Mouse (Mus musculus): ENCODE measurements around the gene Astl. TPM values are rescaled to one million over a fixed set of nuclear protein-coding genes. Genes with fewer than 3 reads are reported as not detected.

Astl gene
- total RNA-seq, 1 experiment from 2014 or later, result not detected

- no peak for DNase-seq
Observed at GRCm38 (mm10) chr2:127324456-127324855, 14.0 kb upstream of the Astl start.

DNA sequence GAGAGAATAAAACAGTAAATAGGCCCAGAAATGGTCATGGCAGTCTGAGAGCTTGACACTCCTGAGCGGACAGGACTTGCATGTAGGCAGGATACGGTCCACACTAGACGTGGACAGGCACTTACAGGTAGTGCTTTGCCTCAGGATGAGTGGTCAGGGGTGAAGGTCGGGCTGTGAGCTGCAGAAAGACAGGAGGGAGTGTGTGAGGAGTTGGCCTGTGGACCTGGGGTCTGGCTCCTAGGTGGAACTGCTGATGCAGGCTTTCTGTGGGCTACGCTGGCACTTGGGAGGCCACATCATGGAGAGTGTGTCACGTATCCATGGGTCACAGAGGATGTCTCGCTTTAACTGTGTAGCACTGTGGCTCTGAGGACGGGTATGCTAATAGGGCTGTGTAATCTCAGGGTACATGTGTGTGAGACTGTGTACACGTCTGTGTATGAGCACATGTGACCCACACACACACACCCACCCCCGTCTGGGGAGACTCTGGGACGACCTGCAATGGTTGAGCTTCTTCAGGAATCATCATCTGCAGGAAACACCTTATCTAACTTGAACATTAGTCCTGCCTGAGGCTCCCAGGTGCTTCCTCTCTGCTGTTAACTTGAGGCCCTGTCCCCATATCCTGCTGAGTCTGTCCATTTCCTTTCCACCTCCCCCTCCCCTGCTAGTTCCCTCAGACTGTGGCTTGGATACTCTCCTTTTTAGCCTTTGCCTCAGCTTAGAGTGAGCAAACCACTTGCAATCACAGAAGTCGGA lies 10.2 kb upstream of the Astl start:
- no peak for DNase-seq

GRCm38 (mm10) chr2:127332807-127333570 lies 5.5 kb upstream of the Astl start:
- DNase-seq, result no peak

- no peak for DNase-seq
Observed at GRCm38 (mm10) chr2:127333945-127334603, 4.4 kb upstream of the Astl start.

DNA sequence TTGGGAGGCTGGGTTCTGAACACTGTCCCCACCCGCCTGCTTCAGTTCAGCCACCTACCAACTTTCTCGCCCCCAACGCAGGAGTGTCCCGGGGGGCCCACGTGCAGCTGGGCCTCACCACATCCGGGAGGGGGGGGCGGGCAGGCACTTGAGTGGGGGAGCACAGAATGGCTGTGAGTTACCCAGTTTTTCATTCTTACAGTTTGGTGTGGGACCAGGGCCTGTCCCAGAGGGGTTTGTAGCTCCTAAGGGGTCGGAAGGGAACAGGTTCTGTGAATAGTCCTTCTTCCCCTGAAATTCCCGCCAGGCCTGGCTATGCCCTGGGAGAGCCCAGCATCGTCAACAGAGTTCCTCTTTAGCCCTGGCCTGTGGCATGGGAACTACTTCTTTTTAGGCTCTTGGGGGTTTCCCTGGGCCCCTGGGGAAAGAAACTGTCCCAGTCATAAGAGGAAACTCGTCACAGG lies 3.3 kb upstream of the Astl start:
- peak; percentile 37 for DNase-seq

GRCm38 (mm10) chr2:127335767-127336496 lies 2.5 kb upstream of the Astl start, which contains the start of gene Dusp2:
Gene Dusp2 (plus strand): TSS chr2:127336159.
- peak; percentile 90 for DNase-seq

DNA sequence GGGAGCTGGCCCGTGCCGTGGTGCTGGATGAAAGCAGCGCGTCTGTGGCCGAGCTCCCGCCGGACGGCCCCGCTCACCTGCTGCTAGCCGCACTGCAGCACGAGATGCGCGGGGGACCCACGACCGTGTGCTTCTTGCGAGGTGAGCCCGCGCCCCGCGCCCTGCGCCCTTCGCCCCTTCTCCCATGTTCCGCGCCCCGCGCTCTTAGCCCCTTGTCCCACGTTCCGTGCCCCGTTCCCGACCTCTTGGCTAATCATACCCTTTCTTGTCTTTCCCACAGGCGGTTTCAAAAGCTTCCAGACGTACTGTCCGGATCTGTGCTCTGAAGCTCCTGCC lies 2.0 kb upstream of the Astl start:
- DNase-seq, result no peak

DNA sequence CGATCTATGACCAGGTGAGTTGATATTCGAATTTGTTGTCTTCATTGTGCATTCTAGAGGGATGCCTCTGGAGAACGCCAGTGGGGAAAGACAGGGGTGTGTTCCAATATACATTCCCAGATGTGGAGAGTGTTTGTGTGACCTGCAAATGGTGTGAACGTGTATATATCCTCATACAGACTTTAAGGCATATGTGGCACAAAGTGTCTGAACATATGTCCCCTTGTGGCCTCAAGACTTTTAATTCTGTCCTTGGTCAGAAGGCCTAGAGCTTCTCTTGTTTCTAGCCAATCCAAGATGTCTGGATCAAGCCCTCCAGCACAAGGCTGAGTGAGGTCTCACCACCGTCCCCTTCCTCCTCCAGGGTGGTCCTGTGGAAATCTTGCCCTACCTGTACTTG lies 1.6 kb upstream of the Astl start:
- no peak for DNase-seq

DNA sequence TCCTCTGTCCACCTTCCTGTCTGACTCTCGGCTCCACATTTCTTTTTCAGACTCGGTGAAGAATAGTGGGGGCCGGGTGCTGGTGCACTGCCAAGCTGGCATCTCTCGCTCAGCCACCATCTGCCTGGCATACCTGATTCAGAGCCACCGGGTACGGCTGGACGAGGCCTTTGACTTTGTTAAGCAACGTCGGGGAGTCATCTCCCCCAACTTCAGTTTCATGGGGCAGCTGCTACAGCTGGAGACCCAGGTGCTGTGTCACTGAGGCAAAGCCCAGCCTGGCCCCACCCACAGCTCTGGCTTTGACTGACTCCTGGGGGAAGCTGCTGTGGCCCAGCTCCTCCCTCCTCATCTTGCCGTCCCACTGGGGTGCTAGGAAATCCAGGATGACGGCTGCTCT lies 908 bp upstream of the Astl start:
- DNase-seq, result no peak

DNA sequence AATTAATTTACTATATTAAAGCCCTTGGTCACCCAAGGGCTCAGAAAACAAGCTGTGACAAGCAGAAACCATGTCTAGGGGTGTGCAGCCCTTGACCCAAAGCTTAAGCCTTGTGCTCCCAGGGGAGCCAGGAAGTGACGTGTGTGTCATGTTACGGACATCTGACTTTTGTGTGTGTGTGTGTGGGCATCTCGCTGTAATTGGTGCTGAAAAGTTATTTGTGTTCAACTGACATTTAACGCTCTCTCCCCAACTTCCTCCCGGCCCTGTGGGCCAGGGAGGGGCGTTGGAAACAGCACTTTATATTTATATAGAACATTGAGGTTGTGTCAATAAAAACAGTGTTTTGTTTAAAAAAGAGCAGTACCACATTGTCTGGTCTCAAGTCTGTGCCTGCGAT lies 427 bp upstream of the Astl start:
- DNase-seq, result no peak

GRCm38 (mm10) chr2:127338833-127339232 lies 394 bp downstream of the Astl start:
- DNase-seq, result no peak

DNA sequence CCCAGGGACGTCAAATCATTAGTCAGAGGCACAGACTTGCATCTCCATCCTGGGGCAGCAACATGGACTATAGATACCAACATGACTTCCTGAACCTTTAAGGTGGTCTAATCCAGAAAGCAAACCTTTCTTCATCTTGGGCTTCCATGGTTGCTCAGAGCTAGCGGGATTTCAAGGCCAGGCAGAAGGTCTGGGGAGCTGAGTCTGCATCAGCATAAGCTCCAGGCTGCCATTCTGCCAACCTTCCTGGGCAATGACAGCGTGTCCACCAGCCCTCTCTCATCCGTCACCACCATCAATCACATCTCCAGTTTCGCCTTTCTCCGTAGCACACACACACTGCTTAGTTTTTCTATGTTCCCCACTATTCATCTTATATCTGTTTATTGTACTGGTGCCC lies 823 bp downstream of the Astl start:
- DNase-seq, result no peak

DNA sequence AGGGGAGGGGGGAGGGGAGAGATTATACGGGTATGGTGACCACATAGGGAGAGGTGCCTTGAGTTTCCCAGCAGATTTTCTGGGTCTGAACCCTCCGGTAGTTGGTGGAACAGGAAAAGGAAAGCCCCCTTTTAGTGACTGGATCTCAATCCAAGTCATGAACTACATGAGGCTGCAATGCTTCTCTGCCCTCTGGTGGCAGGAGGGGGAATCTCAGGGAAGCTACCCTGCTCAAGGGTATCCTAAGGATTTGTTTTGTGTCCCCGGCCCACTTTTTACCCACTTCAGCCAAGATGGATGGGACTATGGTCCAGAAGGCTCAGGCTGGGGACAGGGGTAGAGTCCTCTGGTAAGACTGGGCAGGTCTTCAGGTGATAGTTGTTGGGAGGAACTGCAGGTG lies 2.7 kb downstream of the Astl start:
- peak; percentile 77 for DNase-seq

DNA sequence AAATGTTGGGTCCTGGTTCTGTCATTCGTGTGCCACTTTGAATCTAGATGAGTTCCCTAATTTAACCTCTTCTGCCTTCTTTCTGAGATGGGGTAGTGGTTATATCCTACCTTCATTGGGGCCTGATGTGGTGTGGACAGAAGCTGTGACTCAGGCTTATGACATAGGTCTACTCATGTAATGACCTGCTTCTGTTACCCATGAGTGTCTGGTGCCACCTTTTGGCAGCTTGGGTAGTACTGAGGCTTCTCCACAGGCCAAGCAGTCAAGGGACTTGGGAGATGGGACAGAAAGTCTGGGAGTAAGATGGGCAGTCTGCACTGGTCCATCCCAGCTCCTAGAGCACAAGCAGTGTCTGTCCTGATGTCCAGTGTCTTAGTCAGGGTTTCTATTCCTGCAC lies 7.9 kb downstream of the Astl start:
- DNase-seq, result no peak

DNA sequence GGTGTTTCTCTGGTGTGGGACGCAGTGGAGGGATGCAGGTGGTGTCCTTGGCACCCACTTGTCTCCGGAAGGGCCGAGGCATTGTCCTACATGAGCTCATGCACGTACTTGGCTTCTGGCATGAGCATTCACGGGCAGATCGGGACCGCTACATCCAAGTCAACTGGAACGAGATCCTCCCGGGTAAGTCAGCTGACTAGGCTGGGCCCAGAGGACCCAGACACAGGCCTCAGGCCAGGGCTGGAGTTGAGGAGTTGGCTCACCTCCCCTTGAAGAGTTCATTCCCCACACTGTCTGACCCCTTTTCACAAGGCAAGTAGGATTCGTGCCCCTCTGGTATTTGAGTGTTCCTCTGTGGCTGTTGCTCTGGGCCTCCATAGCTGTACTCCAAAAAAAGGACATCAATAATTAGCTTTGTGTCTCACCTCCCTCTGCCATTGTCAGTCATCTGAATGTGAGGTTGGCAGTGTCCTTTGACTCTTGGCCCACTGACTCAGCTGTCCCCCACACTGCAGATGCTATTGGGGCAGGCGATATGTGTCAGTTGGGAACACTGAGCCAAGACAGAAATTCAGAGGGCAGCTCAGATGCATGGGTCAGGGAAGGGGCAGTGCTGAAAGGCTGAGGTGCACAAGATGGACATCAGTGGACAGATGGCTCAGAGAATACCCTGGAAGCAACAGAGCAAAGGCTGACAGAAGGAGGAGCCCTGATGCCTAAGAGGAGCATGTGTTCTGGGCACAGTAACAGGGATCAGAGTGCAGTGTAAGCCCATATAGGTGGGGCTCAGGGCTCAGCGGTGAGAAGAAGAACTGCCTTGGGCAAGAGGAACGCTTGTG lies 8.9 kb downstream of the Astl start:
- no peak for DNase-seq

DNA sequence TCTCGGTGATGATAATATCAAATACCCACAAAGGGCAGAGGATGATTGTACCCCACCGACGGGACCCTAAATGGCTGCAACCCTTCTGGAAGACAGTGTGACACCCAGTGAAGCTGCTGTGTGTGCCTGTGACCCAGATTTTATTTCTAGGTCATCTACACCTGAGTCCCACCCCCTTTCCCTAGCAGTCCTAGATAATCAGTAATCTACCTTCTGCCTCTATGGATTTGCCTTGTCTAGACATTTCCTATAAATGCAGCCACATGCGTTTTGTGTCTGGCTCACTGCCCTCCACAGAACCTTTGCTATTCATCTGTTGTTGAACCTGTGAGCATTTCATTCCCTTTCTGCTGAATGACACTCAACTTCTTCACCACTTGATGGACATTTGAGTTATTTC lies 15.4 kb downstream of the Astl start:
- no peak for DNase-seq

GRCm38 (mm10) chr2:127362459-127363281 lies 24.2 kb downstream of the Astl start, which contains the start of gene Adra2b:
Gene Adra2b (plus strand): TSS chr2:127363208.
- DNase-seq, result peak; percentile 92

GRCm38 (mm10) chr2:127363282-127363652 lies 24.8 kb downstream of the Astl start:
- no peak for DNase-seq

- DNase-seq, result no peak
Observed at GRCm38 (mm10) chr2:127363696-127364095, 25.3 kb downstream of the Astl start.

GRCm38 (mm10) chr2:127364452-127364851 lies 26.0 kb downstream of the Astl start:
- DNase-seq, result no peak
